Mouse (Mus musculus): ENCODE data around the gene Rap1gap.

The Rap1gap gene

GRCm38 (mm10) chr4:137663491-137663890, 1.0 kb upstream of the Rap1gap start:
- no peak for DNase-seq (ENCODE audit: low read depth)

GRCm38 (mm10) chr4:137664980-137665675, 602 bp downstream of the Rap1gap start:
- no peak for DNase-seq (ENCODE audit: low read depth)

GRCm38 (mm10) chr4:137665791-137666190, 1.3 kb downstream of the Rap1gap start:
- no peak for DNase-seq (ENCODE audit: low read depth)

GRCm38 (mm10) chr4:137666283-137666957, 1.9 kb downstream of the Rap1gap start:
- no peak for DNase-seq (ENCODE audit: low read depth)

- DNase-seq (ENCODE audit: low read depth), result no peak
Measured at GRCm38 (mm10) chr4:137666958-137667345, 2.4 kb downstream of the Rap1gap start.

GRCm38 (mm10) chr4:137667747-137668146, 3.2 kb downstream of the Rap1gap start:
- DNase-seq (ENCODE audit: low read depth), result no peak

- DNase-seq (ENCODE audit: low read depth), result no peak
Measured at GRCm38 (mm10) chr4:137671711-137672500, 7.4 kb downstream of the Rap1gap start.

- DNase-seq (ENCODE audit: low read depth), result no peak
Measured at GRCm38 (mm10) chr4:137675566-137675965, 11.0 kb downstream of the Rap1gap start.

GRCm38 (mm10) chr4:137676057-137676456, 11.5 kb downstream of the Rap1gap start:
- peak; percentile 71 for DNase-seq (ENCODE audit: low read depth)

- DNase-seq (ENCODE audit: low read depth), result no peak
Measured at GRCm38 (mm10) chr4:137676700-137677484, 12.4 kb downstream of the Rap1gap start.

- DNase-seq (ENCODE audit: low read depth), result no peak
Measured at GRCm38 (mm10) chr4:137677906-137678305, 13.4 kb downstream of the Rap1gap start.

- DNase-seq (ENCODE audit: low read depth), result no peak
Measured at GRCm38 (mm10) chr4:137678568-137678967, 14.0 kb downstream of the Rap1gap start.

- DNase-seq (ENCODE audit: low read depth), result no peak
Measured at GRCm38 (mm10) chr4:137679979-137680550, 15.5 kb downstream of the Rap1gap start.

- DNase-seq (ENCODE audit: low read depth), result no peak
Measured at GRCm38 (mm10) chr4:137680721-137681120, 16.2 kb downstream of the Rap1gap start.

GRCm38 (mm10) chr4:137681408-137682104, 17.0 kb downstream of the Rap1gap start:
- DNase-seq (ENCODE audit: low read depth), result no peak

- peak; percentile 48 for DNase-seq (ENCODE audit: low read depth)
Measured at GRCm38 (mm10) chr4:137682961-137683453, 18.5 kb downstream of the Rap1gap start.

- DNase-seq (ENCODE audit: low read depth), result no peak
Measured at GRCm38 (mm10) chr4:137684830-137685343, 20.4 kb downstream of the Rap1gap start.

GRCm38 (mm10) chr4:137686303-137686702, 21.8 kb downstream of the Rap1gap start:
- no peak for DNase-seq (ENCODE audit: low read depth)

- DNase-seq (ENCODE audit: low read depth), result no peak
Measured at GRCm38 (mm10) chr4:137687234-137687825, 22.8 kb downstream of the Rap1gap start.

Measured in induced T-regulatory cell, adult 2 months (primary cell).